Mouse (Mus musculus): ENCODE measurements around the gene Bhlhb9. TPM values are rescaled to one million over a fixed set of nuclear protein-coding genes. Genes with fewer than 3 reads are reported as not detected.
"Not testable (repeated sequence)": the region's sequence is repeated elsewhere in the genome, so short reads cannot be mapped to it uniquely, and the experiment has no call there.

The Bhlhb9 gene
- polyA plus RNA-seq, 1 experiment from 2014 or later: 55.5 TPM

GRCm38 (mm10) chrX:135804149-135804548, 6.8 kb downstream of the Bhlhb9 start:
- no peak for ATAC-seq (ENCODE audit: low FRiP score, low TSS enrichment)
- Histone ChIP-seq H3K36me3 (ENCODE audit: insufficient read depth, low read length) (peaks cover 7% of the 10 kb centered on the region; the same call in 1 of the 2 replicates), H3K4me2 (replicated peaks; ENCODE audit: low read depth, low read length) (no peak overlapping the region), H3K27ac (ENCODE audit: low read length) (no peak overlapping the region), H3K4me1 (ENCODE audit: insufficient read depth, low read length) (no peaks in the 10 kb centered on the region), H3K9me3 (ENCODE audit: low read length) (no peaks in the 10 kb centered on the region), H3K4me3 (ENCODE audit: low read length) (no peak overlapping the region), H3K9ac (replicated peaks; ENCODE audit: low read length) (no peak overlapping the region), H3K27me3 (ENCODE audit: insufficient read depth, low read length) (peaks cover 3% of the 10 kb centered on the region; the same call in 1 of the 2 replicates)
- 78% methylated on average over 3 of the region's 3 CpGs for WGBS

DNA sequence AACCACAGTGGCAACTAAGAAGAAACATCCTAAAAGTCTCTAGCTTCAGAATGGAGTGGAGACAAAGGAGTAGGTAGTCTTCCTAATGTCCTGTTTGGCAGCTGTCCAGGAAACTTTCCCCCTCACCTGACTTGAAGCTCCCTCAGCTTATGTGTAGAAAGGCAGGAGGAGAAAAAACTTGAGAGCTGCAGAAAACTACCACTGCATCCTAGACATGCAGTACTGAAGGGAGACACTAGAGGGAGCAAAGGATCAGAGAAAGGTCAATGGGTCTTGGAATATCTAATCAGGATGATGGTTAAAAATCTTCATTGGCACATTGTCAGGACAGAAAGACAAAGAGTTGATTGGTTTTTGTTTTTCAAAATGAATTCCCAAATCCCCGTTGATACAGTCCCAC, 8.4 kb downstream of the Bhlhb9 start:
- no peaks in the 10 kb centered on the region; the same call in 1 of the 2 replicates for H3K27me3 ChIP-seq (ENCODE audit: insufficient read depth, low read length)
- no peak for ATAC-seq (ENCODE audit: low FRiP score, low TSS enrichment)

DNA sequence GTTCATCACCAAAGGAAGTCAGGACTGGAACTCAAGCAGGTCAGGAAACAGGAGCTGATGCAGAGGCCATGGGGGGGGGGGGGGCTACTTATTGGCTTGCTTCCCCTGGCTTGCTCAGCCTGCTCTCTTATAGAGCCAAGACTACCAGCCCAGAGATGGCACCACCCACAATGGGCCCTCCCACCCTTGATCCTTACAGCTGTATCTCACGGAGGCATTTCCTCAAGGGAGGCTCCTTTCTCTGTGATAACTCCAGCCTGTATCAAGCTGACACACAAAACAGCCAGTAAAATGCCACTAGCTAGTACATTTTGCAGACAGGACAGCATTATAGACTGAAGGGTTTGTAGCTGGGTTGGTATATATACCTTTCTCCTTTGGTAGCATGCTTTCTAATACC, 38.5 kb downstream of the Bhlhb9 start:
- not testable (repeated sequence) for ATAC-seq (ENCODE audit: low FRiP score, low TSS enrichment)

More for the DNA sequence above, 8.4 kb downstream of the Bhlhb9 start:
- H3K27ac ChIP-seq (ENCODE audit: low read length): no peak overlapping the region
- H3K4me2 ChIP-seq (replicated peaks; ENCODE audit: low read depth, low read length): no peak overlapping the region
- no peak overlapping the region for H3K9ac ChIP-seq (replicated peaks; ENCODE audit: low read length)
- 13% methylated on average over 1 of the region's 1 CpGs for WGBS
- H3K9me3 ChIP-seq (ENCODE audit: low read length): no peaks in the 10 kb centered on the region
- no peak overlapping the region for H3K4me3 ChIP-seq (ENCODE audit: low read length)
- H3K4me1 ChIP-seq (ENCODE audit: insufficient read depth, low read length): no peaks in the 10 kb centered on the region
- H3K36me3 ChIP-seq (ENCODE audit: insufficient read depth, low read length): no peaks in the 10 kb centered on the region

DNA sequence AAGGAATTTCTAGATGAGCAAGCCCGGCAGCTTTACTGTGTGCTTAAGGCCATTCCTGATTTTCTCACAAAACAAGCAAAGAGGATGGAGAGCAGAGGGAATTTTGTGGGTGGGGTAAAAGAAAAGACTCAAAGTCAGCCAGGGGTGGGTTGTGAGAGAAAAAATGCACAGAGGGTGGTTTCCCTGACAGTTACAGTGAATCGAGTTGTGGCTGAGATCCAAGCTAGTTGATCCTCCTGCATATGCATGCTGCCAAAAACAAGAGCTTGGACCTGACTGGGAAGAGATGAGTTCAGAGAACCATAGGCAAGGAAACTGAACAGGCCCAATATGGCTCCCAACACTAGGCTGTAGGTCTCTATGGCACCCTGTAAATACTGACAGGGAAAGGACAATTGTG, 40.5 kb downstream of the Bhlhb9 start:
- Histone ChIP-seq H3K4me2 (replicated peaks; ENCODE audit: low read depth, low read length) (no peak overlapping the region), H3K27ac (ENCODE audit: low read length) (no peak overlapping the region), H3K36me3 (ENCODE audit: insufficient read depth, low read length) (no peaks in the 10 kb centered on the region), H3K4me1 (ENCODE audit: insufficient read depth, low read length) (no peaks in the 10 kb centered on the region), H3K9ac (replicated peaks; ENCODE audit: low read length) (no peak overlapping the region), H3K4me3 (ENCODE audit: low read length) (no peak overlapping the region), H3K27me3 (ENCODE audit: insufficient read depth, low read length) (peaks cover 8% of the 10 kb centered on the region; the same call in 1 of the 2 replicates), H3K9me3 (ENCODE audit: low read length) (no peaks in the 10 kb centered on the region)
- ATAC-seq (ENCODE audit: low FRiP score, low TSS enrichment): no peak
- 77% methylated on average over 2 of the region's 2 CpGs for WGBS

More for the DNA sequence above, 38.5 kb downstream of the Bhlhb9 start:
- WGBS: 36% methylated on average over 1 of the region's 1 CpGs
- H3K9ac ChIP-seq (replicated peaks; ENCODE audit: low read length); H3K4me3 ChIP-seq (ENCODE audit: low read length); H3K4me1 ChIP-seq (ENCODE audit: insufficient read depth, low read length); H3K27me3 ChIP-seq (ENCODE audit: insufficient read depth, low read length); H3K4me2 ChIP-seq (replicated peaks; ENCODE audit: low read depth, low read length); H3K27ac ChIP-seq (ENCODE audit: low read length); H3K36me3 ChIP-seq (ENCODE audit: insufficient read depth, low read length); H3K9me3 ChIP-seq (ENCODE audit: low read length): not testable (repeated sequence)

- H3K27me3 ChIP-seq (ENCODE audit: insufficient read depth, low read length); H3K36me3 ChIP-seq (ENCODE audit: insufficient read depth, low read length); H3K9me3 ChIP-seq (ENCODE audit: low read length); H3K27ac ChIP-seq (ENCODE audit: low read length); H3K4me1 ChIP-seq (ENCODE audit: insufficient read depth, low read length): not testable (repeated sequence)
- Histone ChIP-seq H3K9ac (replicated peaks; ENCODE audit: low read length) (peak within 1 kb of the TSS; percentile 51), H3K4me2 (replicated peaks; ENCODE audit: low read depth, low read length) (peak within 1 kb of the TSS; percentile 70), H3K4me3 (ENCODE audit: low read length) (peak within 1 kb of the TSS; percentile 52)
- peak; percentile 88 for ATAC-seq (ENCODE audit: low FRiP score, low TSS enrichment)
- 33% methylated on average over 28 of the region's 32 CpGs for WGBS
Observed at GRCm38 (mm10) chrX:135838521-135839360, 41.3 kb downstream of the Bhlhb9 start, which contains the start of gene Gprasp2. Gene Gprasp2 (plus strand): TSS chrX:135839034.

DNA sequence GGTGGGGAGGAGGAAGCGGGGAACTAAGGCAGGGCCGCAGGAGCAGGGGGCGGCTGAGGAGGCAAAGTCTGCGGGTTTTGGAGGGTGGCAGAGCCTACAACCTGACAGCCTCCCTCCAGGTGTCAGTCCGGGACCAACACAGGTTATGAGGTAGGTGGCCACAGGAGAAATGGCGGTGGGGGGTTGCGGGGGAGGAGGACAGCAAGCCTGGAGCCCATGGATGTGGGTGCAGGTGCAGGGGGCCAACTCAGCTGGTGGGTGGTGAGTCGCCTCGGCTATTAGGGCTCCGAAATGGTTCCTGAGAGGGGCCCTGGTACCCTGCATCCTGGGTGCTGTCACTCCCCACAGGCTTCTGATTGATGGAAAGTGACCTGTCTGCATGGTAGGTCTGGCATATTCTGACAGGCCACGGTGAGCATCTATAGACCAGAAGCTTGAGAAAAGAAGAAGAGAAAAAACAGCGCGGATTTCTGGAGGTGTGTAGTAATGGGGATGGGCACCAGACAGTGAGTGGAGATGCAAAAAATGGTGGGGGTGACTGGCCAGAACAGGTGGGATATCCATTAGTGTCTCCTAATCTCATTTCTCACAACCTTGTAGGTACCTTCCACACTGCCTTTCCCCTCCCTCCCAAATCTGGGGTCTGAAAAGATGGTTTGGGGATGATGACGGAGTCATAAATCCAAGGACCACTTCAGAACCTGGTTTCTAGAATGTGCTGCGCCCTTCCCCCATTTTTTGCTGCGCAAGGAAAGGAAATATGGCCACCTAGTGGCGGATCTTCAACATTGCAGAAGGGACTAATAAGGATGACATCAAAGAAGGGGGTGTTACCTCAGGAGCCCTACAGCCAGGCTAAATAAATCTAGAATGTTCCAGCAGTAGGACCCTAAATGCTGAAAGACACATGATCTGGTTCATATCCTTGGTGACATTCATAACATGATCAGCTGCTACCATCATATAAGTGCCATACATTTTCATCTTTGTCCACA, 42.3 kb downstream of the Bhlhb9 start:
- H3K4me1 ChIP-seq (ENCODE audit: insufficient read depth, low read length); H3K27ac ChIP-seq (ENCODE audit: low read length); H3K36me3 ChIP-seq (ENCODE audit: insufficient read depth, low read length); H3K27me3 ChIP-seq (ENCODE audit: insufficient read depth, low read length); H3K9me3 ChIP-seq (ENCODE audit: low read length): not testable (repeated sequence)
- Histone ChIP-seq H3K4me3 (ENCODE audit: low read length) (peak overlapping the region; percentile 52), H3K4me2 (replicated peaks; ENCODE audit: low read depth, low read length) (peak overlapping the region; percentile 70), H3K9ac (replicated peaks; ENCODE audit: low read length) (peak overlapping the region; percentile 51)
- 29% methylated on average over 16 of the region's 17 CpGs for WGBS
- ATAC-seq (ENCODE audit: low FRiP score, low TSS enrichment): peak; percentile 61

- not testable (repeated sequence) for H3K4me3 ChIP-seq (ENCODE audit: low read length); H3K4me1 ChIP-seq (ENCODE audit: insufficient read depth, low read length); H3K4me2 ChIP-seq (replicated peaks; ENCODE audit: low read depth, low read length); H3K27me3 ChIP-seq (ENCODE audit: insufficient read depth, low read length); H3K9me3 ChIP-seq (ENCODE audit: low read length); H3K36me3 ChIP-seq (ENCODE audit: insufficient read depth, low read length); ATAC-seq (ENCODE audit: low FRiP score, low TSS enrichment); H3K9ac ChIP-seq (replicated peaks; ENCODE audit: low read length); H3K27ac ChIP-seq (ENCODE audit: low read length)
- 80% methylated on average over 9 of the region's 9 CpGs for WGBS
Observed at GRCm38 (mm10) chrX:135866806-135867205, 69.4 kb downstream of the Bhlhb9 start.

- Histone ChIP-seq H3K27me3 (ENCODE audit: insufficient read depth, low read length) (peaks cover 3% of the 10 kb centered on the region; the same call in 1 of the 2 replicates), H3K4me3 (ENCODE audit: low read length) (no peak overlapping the region), H3K27ac (ENCODE audit: low read length) (no peak overlapping the region), H3K36me3 (ENCODE audit: insufficient read depth, low read length) (no peaks in the 10 kb centered on the region), H3K4me1 (ENCODE audit: insufficient read depth, low read length) (no peaks in the 10 kb centered on the region), H3K9me3 (ENCODE audit: low read length) (no peaks in the 10 kb centered on the region), H3K9ac (replicated peaks; ENCODE audit: low read length) (no peak overlapping the region), H3K4me2 (replicated peaks; ENCODE audit: low read depth, low read length) (no peak overlapping the region)
- no peak for ATAC-seq (ENCODE audit: low FRiP score, low TSS enrichment)
- 80% methylated on average over 1 of the region's 1 CpGs for WGBS
Observed at GRCm38 (mm10) chrX:135876679-135877078, 79.3 kb downstream of the Bhlhb9 start.

DNA sequence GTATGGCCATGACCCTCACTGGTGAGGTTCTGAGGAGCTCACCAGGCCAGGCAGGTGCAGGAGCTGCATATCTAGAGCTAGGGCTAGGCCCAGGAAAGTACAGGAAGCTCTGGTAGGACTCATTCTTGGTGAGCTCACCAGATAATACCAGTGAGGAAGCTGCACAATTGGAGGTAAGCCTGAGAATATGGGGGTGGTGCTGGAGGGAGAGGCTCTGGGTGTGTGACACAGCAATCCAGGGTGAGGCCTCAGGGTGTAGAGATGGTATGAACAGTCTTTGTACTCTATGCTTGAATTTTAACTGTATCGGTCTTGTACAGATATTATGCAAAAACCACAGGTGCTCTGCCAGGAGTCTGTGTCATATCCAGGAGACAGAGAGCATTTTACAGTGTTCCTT, 82.2 kb downstream of the Bhlhb9 start:
- Histone ChIP-seq H3K4me2 (replicated peaks; ENCODE audit: low read depth, low read length) (no peak overlapping the region), H3K9ac (replicated peaks; ENCODE audit: low read length) (no peak overlapping the region), H3K9me3 (ENCODE audit: low read length) (no peaks in the 10 kb centered on the region), H3K27me3 (ENCODE audit: insufficient read depth, low read length) (peaks cover 3% of the 10 kb centered on the region; the same call in 1 of the 2 replicates), H3K4me3 (ENCODE audit: low read length) (no peak overlapping the region), H3K36me3 (ENCODE audit: insufficient read depth, low read length) (no peaks in the 10 kb centered on the region), H3K27ac (ENCODE audit: low read length) (no peak overlapping the region), H3K4me1 (ENCODE audit: insufficient read depth, low read length) (no peaks in the 10 kb centered on the region)
- ATAC-seq (ENCODE audit: low FRiP score, low TSS enrichment): no peak
- 89% methylated on average over 1 of the region's 1 CpGs for WGBS
